In the genomic region with DNA sequence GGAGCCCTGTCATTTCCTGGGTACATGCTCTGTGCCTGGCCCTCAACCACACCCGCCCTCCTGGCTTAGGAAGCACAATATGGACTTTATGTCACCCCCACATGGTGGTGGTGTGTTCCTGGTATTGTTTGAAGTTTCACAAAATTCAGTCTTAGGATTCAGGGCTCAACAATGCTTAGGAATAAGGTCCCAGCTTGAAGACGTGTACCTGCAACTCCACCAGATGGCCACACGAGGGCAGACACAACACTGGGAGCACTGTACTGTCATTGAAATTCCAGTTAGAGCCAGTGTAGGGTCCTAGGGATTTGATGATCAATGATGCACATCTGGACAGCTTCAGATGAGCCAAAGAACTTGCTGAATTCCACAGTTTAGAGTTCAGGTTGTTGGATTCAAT, we compare ENCODE assay signal across 7 mouse cellular contexts. TPM values are rescaled to one million over a fixed set of nuclear protein-coding genes. Genes with fewer than 3 reads are reported as not detected.
A peak's percentile ranks its signal among the peaks of the same experiment; 100 is the strongest.
DNase-seq lines count a peak whose midpoint lies in the region; ATAC-seq and TF ChIP-seq lines count a peak whose summit lies in the region.

No protein-coding gene starts in this region.

- TF ChIP-seq POLR2A in bone marrow, adult 2 months (IDR thresholded peaks at IDR 0.05; ENCODE audit: borderline replicate concordance, control insufficient read depth, low read depth, low read length): no peak

- no peaks in the 10 kb centered on the region for H3K4me1 ChIP-seq in liver, embryonic 14.5 days (replicated peaks; ENCODE audit: control insufficient read depth in 2 of 2, insufficient read depth in 2 of 2, low read length in 1 of 2)
- H3K4me1 ChIP-seq in liver, embryonic 11.5 days (replicated peaks; ENCODE audit: control insufficient read depth, insufficient read depth, low read length): no peaks in the 10 kb centered on the region
- H3K4me1 ChIP-seq in bone marrow, adult 2 months (ENCODE audit: control insufficient read depth, insufficient read depth, low read length): no peaks in the 10 kb centered on the region
- H3K4me1 ChIP-seq in embryonic facial prominence, embryonic 14.5 days (ENCODE audit: control insufficient read depth, insufficient read depth, low read length): no peaks in the 10 kb centered on the region
- no peaks in the 10 kb centered on the region for H3K4me1 ChIP-seq in midbrain, embryonic 10.5 days

- H3K27ac ChIP-seq in liver, embryonic 14.5 days: no peak overlapping the region
- H3K27ac ChIP-seq in liver, embryonic 11.5 days (ENCODE audit: low read depth, low read length): no peak overlapping the region
- H3K27ac ChIP-seq in bone marrow, adult 2 months (ENCODE audit: control insufficient read depth, insufficient read depth, low read depth, low read length, poor library complexity): no peak overlapping the region
- H3K27ac ChIP-seq in embryonic facial prominence, embryonic 14.5 days (replicated peaks; ENCODE audit: low read depth, low read length): no peak overlapping the region
- no peak overlapping the region for H3K27ac ChIP-seq in midbrain, embryonic 10.5 days (replicated peaks)

- DNase-seq in liver, embryonic 14.5 days (ENCODE audit: low read depth in 3 of 3, low spot score in 3 of 3): peak in 1 of 3 experiments; percentile 2
- no peak for DNase-seq in liver, embryonic 11.5 days (ENCODE audit: low spot score)
- DNase-seq in embryonic facial prominence, embryonic 14.5 days (ENCODE audit: low spot score): peak; percentile 51
- DNase-seq in kidney, postnatal 14 days: peak; percentile 42
- DNase-seq in midbrain, embryonic 10.5 days (ENCODE audit: low spot score): peak; percentile 37
- peak; percentile 56 for DNase-seq in testis, postnatal 10 days (ENCODE audit: low spot score)

- TF ChIP-seq EP300 in liver, embryonic 14.5 days (IDR thresholded peaks at IDR 0.05; ENCODE audit: low read depth): no peak

- no peak for ATAC-seq in liver, embryonic 14.5 days (ENCODE audit: insufficient read depth)
- ATAC-seq in liver, embryonic 11.5 days (replicated peaks; ENCODE audit: low FRiP score): no peak
- no peak for ATAC-seq in embryonic facial prominence, embryonic 14.5 days (ENCODE audit: low read depth)

- TF ChIP-seq CTCF in liver, embryonic 14.5 days (IDR thresholded peaks at IDR 0.05; ENCODE audit: low read depth): peak; percentile 81
- peak; percentile 73 for TF ChIP-seq CTCF in bone marrow, adult 2 months (IDR thresholded peaks at IDR 0.05; ENCODE audit: control insufficient read depth, insufficient read depth, low read length)

- H3K4me3 ChIP-seq in liver, embryonic 14.5 days (ENCODE audit: insufficient read depth in 1 of 2, low read depth in 2 of 2, low read length in 2 of 2): no peak overlapping the region
- H3K4me3 ChIP-seq in liver, embryonic 11.5 days (ENCODE audit: low read depth, low read length): no peak overlapping the region
- no peak overlapping the region for H3K4me3 ChIP-seq in bone marrow, adult 2 months (replicated peaks; ENCODE audit: control insufficient read depth, low read depth, low read length)
- no peak overlapping the region for H3K4me3 ChIP-seq in embryonic facial prominence, embryonic 14.5 days (ENCODE audit: low read depth, low read length)
- no peak overlapping the region for H3K4me3 ChIP-seq in midbrain, embryonic 10.5 days

- H3K9ac ChIP-seq in liver, embryonic 14.5 days (replicated peaks): no peak overlapping the region
- H3K9ac ChIP-seq in liver, embryonic 11.5 days (ENCODE audit: low read depth, low read length): no peak overlapping the region
- H3K9ac ChIP-seq in embryonic facial prominence, embryonic 14.5 days (ENCODE audit: low read depth, low read length): no peak overlapping the region

- no peaks in the 10 kb centered on the region for H3K27me3 ChIP-seq in liver, embryonic 14.5 days (ENCODE audit: control insufficient read depth, insufficient read depth, low read length)
- no peaks in the 10 kb centered on the region for H3K27me3 ChIP-seq in liver, embryonic 11.5 days (replicated peaks; ENCODE audit: control insufficient read depth, insufficient read depth, low read length)
- H3K27me3 ChIP-seq in embryonic facial prominence, embryonic 14.5 days (replicated peaks; ENCODE audit: control insufficient read depth, insufficient read depth, low read length): no peaks in the 10 kb centered on the region
- H3K27me3 ChIP-seq in midbrain, embryonic 10.5 days (ENCODE audit: low read depth, poor library complexity, severe bottlenecking): no peaks in the 10 kb centered on the region

- no peaks in the 10 kb centered on the region for H3K36me3 ChIP-seq in liver, embryonic 14.5 days (replicated peaks; ENCODE audit: control insufficient read depth, insufficient read depth, low read depth)
- H3K36me3 ChIP-seq in liver, embryonic 11.5 days (ENCODE audit: control insufficient read depth, insufficient read depth, low read length): no peaks in the 10 kb centered on the region
- no peaks in the 10 kb centered on the region for H3K36me3 ChIP-seq in embryonic facial prominence, embryonic 14.5 days (ENCODE audit: control insufficient read depth, insufficient read depth, low read length)
- peaks cover 76% of the 10 kb centered on the region for H3K36me3 ChIP-seq in midbrain, embryonic 10.5 days

- no peak overlapping the region for H3K4me2 ChIP-seq in liver, embryonic 14.5 days (ENCODE audit: low read depth)
- H3K4me2 ChIP-seq in liver, embryonic 11.5 days: no peak overlapping the region
- no peak overlapping the region for H3K4me2 ChIP-seq in embryonic facial prominence, embryonic 14.5 days (ENCODE audit: low read depth, low read length)

- WGBS in liver, embryonic 14.5 days (ENCODE audit: insufficient replicate concordance): 14% methylated on average over 3 of the region's 3 CpGs
- 22% methylated on average over 3 of the region's 3 CpGs for WGBS in liver, embryonic 11.5 days
- 11% methylated on average over 3 of the region's 3 CpGs for WGBS in bone marrow, adult 2 months
- WGBS in embryonic facial prominence, embryonic 14.5 days: 16% methylated on average over 3 of the region's 3 CpGs
- 17% methylated on average over 3 of the region's 3 CpGs for WGBS in midbrain, embryonic 10.5 days

- no peaks in the 10 kb centered on the region for H3K9me3 ChIP-seq in liver, embryonic 14.5 days (ENCODE audit: control insufficient read depth, low read length)
- H3K9me3 ChIP-seq in liver, embryonic 11.5 days (ENCODE audit: control insufficient read depth, low read length): no peaks in the 10 kb centered on the region
- no peaks in the 10 kb centered on the region for H3K9me3 ChIP-seq in embryonic facial prominence, embryonic 14.5 days (ENCODE audit: control insufficient read depth, low read length)
- no peaks in the 10 kb centered on the region for H3K9me3 ChIP-seq in midbrain, embryonic 10.5 days (replicated peaks)

RNA-seq across cellular contexts. Expression of a gene that starts 47.5 kb away (rescaled TPM):
- 1.6 and 2.2 TPM in 2 replicates for polyA plus RNA-seq in liver, embryonic 14.5 days (2012; rRNA removed)
- polyA plus RNA-seq in liver, embryonic 14.5 days (2014; fragmentation: Nextera tagmentation; extraction: Ambion mirVana): 0.91 and 1.2 TPM in 2 replicates
- 7.9 and 8.8 TPM in 2 replicates for polyA plus RNA-seq in liver, embryonic 11.5 days (2014; fragmentation: Nextera tagmentation; extraction: Ambion mirVana)
- polyA plus RNA-seq in bone marrow, adult 2 months (2011; ENCODE audit: insufficient read depth, insufficient read length, low replicate concordance, missing spikeins): 2.8 and 4.9 TPM in 2 replicates
- 17.9 and 18.3 TPM in 2 replicates for polyA plus RNA-seq in embryonic facial prominence, embryonic 14.5 days (2014; fragmentation: Nextera tagmentation; extraction: Ambion mirVana)
- 23.3 and 25.2 TPM in 2 replicates for polyA plus RNA-seq in midbrain, embryonic 10.5 days (2016; fragmentation: Nextera tagmentation; extraction: Ambion mirVana)

RNA-seq across cellular contexts. Expression of a gene that starts 47.5 kb away (rescaled TPM):
- 0.49 and 1.3 TPM in 2 replicates for polyA plus RNA-seq in liver, embryonic 14.5 days (2012; rRNA removed)
- 0.18 and 0.34 TPM in 2 replicates for polyA plus RNA-seq in liver, embryonic 14.5 days (2014; fragmentation: Nextera tagmentation; extraction: Ambion mirVana)
- 9.4 and 11.8 TPM in 2 replicates for polyA plus RNA-seq in liver, embryonic 11.5 days (2014; fragmentation: Nextera tagmentation; extraction: Ambion mirVana)
- 2.8 TPM in 1 of 2 replicates, not detected in the other for polyA plus RNA-seq in bone marrow, adult 2 months (2011; ENCODE audit: insufficient read depth, insufficient read length, low replicate concordance, missing spikeins)
- 32.1 and 35.6 TPM in 2 replicates for polyA plus RNA-seq in embryonic facial prominence, embryonic 14.5 days (2014; fragmentation: Nextera tagmentation; extraction: Ambion mirVana)
- polyA plus RNA-seq in midbrain, embryonic 10.5 days (2016; fragmentation: Nextera tagmentation; extraction: Ambion mirVana): 142 and 235 TPM in 2 replicates

RNA-seq across cellular contexts. Expression of a gene that starts 49.1 kb away (rescaled TPM):
- 2.2 TPM in 2 replicates for polyA plus RNA-seq in liver, embryonic 14.5 days (2012; rRNA removed)
- 0.93 and 1.3 TPM in 2 replicates for polyA plus RNA-seq in liver, embryonic 14.5 days (2014; fragmentation: Nextera tagmentation; extraction: Ambion mirVana)
- 10.3 and 10.7 TPM in 2 replicates for polyA plus RNA-seq in liver, embryonic 11.5 days (2014; fragmentation: Nextera tagmentation; extraction: Ambion mirVana)
- polyA plus RNA-seq in bone marrow, adult 2 months (2011; ENCODE audit: insufficient read depth, insufficient read length, low replicate concordance, missing spikeins): 1.7 and 2.4 TPM in 2 replicates
- polyA plus RNA-seq in embryonic facial prominence, embryonic 14.5 days (2014; fragmentation: Nextera tagmentation; extraction: Ambion mirVana): 19.4 and 23.5 TPM in 2 replicates
- polyA plus RNA-seq in midbrain, embryonic 10.5 days (2016; fragmentation: Nextera tagmentation; extraction: Ambion mirVana): 16.0 and 19.0 TPM in 2 replicates
